Mouse (Mus musculus): Measurements from ENCODE around the gene Gstt4.

DNA sequence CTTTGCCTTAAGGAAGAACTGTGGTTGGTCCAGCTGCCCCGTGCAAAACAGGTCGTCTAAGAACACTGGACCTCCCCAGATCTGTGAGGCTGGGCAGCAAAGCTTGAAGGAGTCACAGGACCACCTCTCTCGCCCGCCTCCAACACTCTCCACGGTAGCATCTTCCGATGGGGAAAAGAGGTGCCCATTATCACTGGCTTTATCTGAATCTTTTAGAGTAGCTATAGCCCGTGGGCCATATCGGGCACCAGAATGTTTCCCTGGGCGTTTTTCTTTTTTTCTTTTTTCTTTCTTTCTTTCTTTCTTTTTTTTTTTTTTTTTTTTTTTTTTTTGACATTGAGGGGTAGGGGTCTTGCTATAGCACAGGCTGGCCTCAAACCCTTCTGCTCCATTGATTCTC is 12.4 kb upstream of the Gstt4 start:
- TF ChIP-seq CTCF (IDR thresholded peaks at IDR 0.05; ENCODE audit: insufficient read depth, low read depth, low read length) (no peak), POLR2A (IDR thresholded peaks at IDR 0.05; ENCODE audit: insufficient read depth, low read depth, low read length) (no peak)
